Mouse (Mus musculus): ENCODE results near the gene Gnb1l. TPM values are rescaled to one million over a fixed set of nuclear protein-coding genes. Genes with fewer than 3 reads are reported as not detected.

Gene Gnb1l
- polyA plus RNA-seq, 1 experiment = 12.4 TPM

- TF ChIP-seq POLR2A (IDR thresholded peaks at IDR 0.05; ENCODE audit: borderline replicate concordance, extremely low read depth, insufficient read depth, insufficient read length, poor library complexity, severe bottlenecking) (no peak), CTCF (IDR thresholded peaks at IDR 0.05; ENCODE audit: borderline replicate concordance, extremely low read depth, insufficient read depth, insufficient read length) (no peak)
- no peak for DNase-seq (ENCODE audit: low read depth)
These were observed 35.9 kb upstream of the Gnb1l start for GRCm38 (mm10) chr16:18462598-18462997.

GRCm38 (mm10) chr16:18464271-18464670 lies 34.2 kb upstream of the Gnb1l start:
- TF ChIP-seq CTCF (IDR thresholded peaks at IDR 0.05; ENCODE audit: borderline replicate concordance, extremely low read depth, insufficient read depth, insufficient read length) (no peak), POLR2A (IDR thresholded peaks at IDR 0.05; ENCODE audit: borderline replicate concordance, extremely low read depth, insufficient read depth, insufficient read length, poor library complexity, severe bottlenecking) (no peak)
- no peak for DNase-seq (ENCODE audit: low read depth)

GRCm38 (mm10) chr16:18470829-18471228 lies 27.7 kb upstream of the Gnb1l start:
- DNase-seq (ENCODE audit: low read depth) = no peak
- TF ChIP-seq POLR2A (IDR thresholded peaks at IDR 0.05; ENCODE audit: borderline replicate concordance, extremely low read depth, insufficient read depth, insufficient read length, poor library complexity, severe bottlenecking) (no peak), CTCF (IDR thresholded peaks at IDR 0.05; ENCODE audit: borderline replicate concordance, extremely low read depth, insufficient read depth, insufficient read length) (0 out of 2 replicates have a peak, but pooled peaks have one; percentile 1)

- TF ChIP-seq POLR2A (IDR thresholded peaks at IDR 0.05; ENCODE audit: borderline replicate concordance, extremely low read depth, insufficient read depth, insufficient read length, poor library complexity, severe bottlenecking) = no peak
- DNase-seq (ENCODE audit: low read depth) = no peak
These were observed 27.0 kb upstream of the Gnb1l start for GRCm38 (mm10) chr16:18471381-18471955.

- TF ChIP-seq CTCF (IDR thresholded peaks at IDR 0.05; ENCODE audit: borderline replicate concordance, extremely low read depth, insufficient read depth, insufficient read length) = no peak
- TF ChIP-seq POLR2A (IDR thresholded peaks at IDR 0.05; ENCODE audit: borderline replicate concordance, extremely low read depth, insufficient read depth, insufficient read length, poor library complexity, severe bottlenecking) = no peak
- no peak for DNase-seq (ENCODE audit: low read depth)
These were observed 26.5 kb upstream of the Gnb1l start for GRCm38 (mm10) chr16:18471976-18472375.

GRCm38 (mm10) chr16:18472416-18472815 lies 26.1 kb upstream of the Gnb1l start:
- no peak for DNase-seq (ENCODE audit: low read depth)
- no peak for TF ChIP-seq POLR2A (IDR thresholded peaks at IDR 0.05; ENCODE audit: borderline replicate concordance, extremely low read depth, insufficient read depth, insufficient read length, poor library complexity, severe bottlenecking)
- no peak for TF ChIP-seq CTCF (IDR thresholded peaks at IDR 0.05; ENCODE audit: borderline replicate concordance, extremely low read depth, insufficient read depth, insufficient read length)

GRCm38 (mm10) chr16:18472976-18473375 lies 25.5 kb upstream of the Gnb1l start:
- DNase-seq (ENCODE audit: low read depth) = no peak
- no peak for TF ChIP-seq POLR2A (IDR thresholded peaks at IDR 0.05; ENCODE audit: borderline replicate concordance, extremely low read depth, insufficient read depth, insufficient read length, poor library complexity, severe bottlenecking)
- no peak for TF ChIP-seq CTCF (IDR thresholded peaks at IDR 0.05; ENCODE audit: borderline replicate concordance, extremely low read depth, insufficient read depth, insufficient read length)

- DNase-seq (ENCODE audit: low read depth) = no peak
- TF ChIP-seq CTCF (IDR thresholded peaks at IDR 0.05; ENCODE audit: borderline replicate concordance, extremely low read depth, insufficient read depth, insufficient read length) = no peak
- no peak for TF ChIP-seq POLR2A (IDR thresholded peaks at IDR 0.05; ENCODE audit: borderline replicate concordance, extremely low read depth, insufficient read depth, insufficient read length, poor library complexity, severe bottlenecking)
These were observed 24.5 kb upstream of the Gnb1l start for GRCm38 (mm10) chr16:18474021-18474420.

GRCm38 (mm10) chr16:18477996-18478395 lies 20.5 kb upstream of the Gnb1l start:
- DNase-seq (ENCODE audit: low read depth) = no peak

GRCm38 (mm10) chr16:18479667-18480066 lies 18.8 kb upstream of the Gnb1l start:
- TF ChIP-seq CTCF (IDR thresholded peaks at IDR 0.05; ENCODE audit: borderline replicate concordance, extremely low read depth, insufficient read depth, insufficient read length) = no peak
- no peak for TF ChIP-seq POLR2A (IDR thresholded peaks at IDR 0.05; ENCODE audit: borderline replicate concordance, extremely low read depth, insufficient read depth, insufficient read length, poor library complexity, severe bottlenecking)
- peak; percentile 18 for DNase-seq (ENCODE audit: low read depth)

More at GRCm38 (mm10) chr16:18477996-18478395, 20.5 kb upstream of the Gnb1l start:
- TF ChIP-seq POLR2A (IDR thresholded peaks at IDR 0.05; ENCODE audit: borderline replicate concordance, extremely low read depth, insufficient read depth, insufficient read length, poor library complexity, severe bottlenecking) = no peak
- no peak for TF ChIP-seq CTCF (IDR thresholded peaks at IDR 0.05; ENCODE audit: borderline replicate concordance, extremely low read depth, insufficient read depth, insufficient read length)

- DNase-seq (ENCODE audit: low read depth) = no peak
- TF ChIP-seq CTCF (IDR thresholded peaks at IDR 0.05; ENCODE audit: borderline replicate concordance, extremely low read depth, insufficient read depth, insufficient read length) (no peak), POLR2A (IDR thresholded peaks at IDR 0.05; ENCODE audit: borderline replicate concordance, extremely low read depth, insufficient read depth, insufficient read length, poor library complexity, severe bottlenecking) (no peak)
These were observed 17.5 kb upstream of the Gnb1l start for GRCm38 (mm10) chr16:18480933-18481485.

- no peak for DNase-seq (ENCODE audit: low read depth)
- TF ChIP-seq POLR2A (IDR thresholded peaks at IDR 0.05; ENCODE audit: borderline replicate concordance, extremely low read depth, insufficient read depth, insufficient read length, poor library complexity, severe bottlenecking) = no peak
- no peak for TF ChIP-seq CTCF (IDR thresholded peaks at IDR 0.05; ENCODE audit: borderline replicate concordance, extremely low read depth, insufficient read depth, insufficient read length)
These were observed 16.1 kb upstream of the Gnb1l start for GRCm38 (mm10) chr16:18482431-18482830.
